Mouse (Mus musculus) megakaryocyte-erythroid progenitor cell, adult 5 weeks (primary cell): ENCODE measurements around the gene Yes1. TPM values are rescaled to one million over a fixed set of nuclear protein-coding genes. Genes with fewer than 3 reads are reported as not detected.

Experiments
- polyA plus RNA-seq: library from polyadenylated mRNA; stranded (reverse); fragments of >175 nt; gene quantifications from 2 replicates; pipeline ENCODE4 v1.2.3, GENCODE M21; 2012

Yes1 gene
- polyA plus RNA-seq, result 0.06 and 0.13 TPM in 2 replicates

GRCm38 (mm10) chr5:32610801-32611340 is at the start of gene Yes1:
Gene Yes1, plus strand, starts transcription at chr5:32611171.

Other genes with a start within 250 kb of the Yes1 start
- 37.4 and 44.3 TPM in 2 replicates for gene Ppp1cb, start 152.3 kb upstream of the Yes1 start, polyA plus RNA-seq
- gene Pisd, start 174.5 kb downstream of the Yes1 start, polyA plus RNA-seq, result 24.3 and 33.5 TPM in 2 replicates
- 1.3 and 2.4 TPM in 2 replicates for gene Gm20671, start 215.9 kb downstream of the Yes1 start, polyA plus RNA-seq
- gene Prr14l, start 243.1 kb downstream of the Yes1 start, polyA plus RNA-seq, result 17.6 and 28.4 TPM in 2 replicates